Mouse (Mus musculus) adrenal gland, adult (tissue): Measurements from ENCODE around the gene Ruvbl1.

Source experiments
- DNase-seq, 2 experiments: peaks; one replicate each; pipeline ENCODE4 v3.0.0; 2022 to 2023; ENCODE audit warnings: low spot score in 1 of 2; ENCODE audit not compliant: inconsistent age in 2 of 2

The Ruvbl1 gene

GRCm38 (mm10) chr6:88465181-88465920 lies at the start of gene Ruvbl1:
TSS of gene Ruvbl1 (plus strand) at chr6:88465409.
- peak; percentile 93 to 97 for DNase-seq

- no peak for DNase-seq
Measured at GRCm38 (mm10) chr6:88416130-88416758, 49.0 kb upstream of the Ruvbl1 start.

- peak; percentile 21 to 62 for DNase-seq
Measured at GRCm38 (mm10) chr6:88431202-88431601, 34.0 kb upstream of the Ruvbl1 start.

GRCm38 (mm10) chr6:88435609-88436008 lies 29.6 kb upstream of the Ruvbl1 start:
- DNase-seq: no peak

- DNase-seq: no peak
Measured at GRCm38 (mm10) chr6:88439056-88439455, 26.2 kb upstream of the Ruvbl1 start.

GRCm38 (mm10) chr6:88442551-88442950 lies 22.7 kb upstream of the Ruvbl1 start:
- no peak for DNase-seq

GRCm38 (mm10) chr6:88443446-88443845 lies 21.8 kb upstream of the Ruvbl1 start:
- DNase-seq: no peak

- DNase-seq: no peak
Measured at GRCm38 (mm10) chr6:88444076-88444750, 21.0 kb upstream of the Ruvbl1 start.

- DNase-seq: no peak
Measured at GRCm38 (mm10) chr6:88445661-88446060, 19.5 kb upstream of the Ruvbl1 start.

GRCm38 (mm10) chr6:88446063-88447002 lies 18.9 kb upstream of the Ruvbl1 start, which contains the start of gene Eefsec:
TSS of gene Eefsec (minus strand) at chr6:88446539.
- DNase-seq: peak; percentile 85 to 94

- no peak for DNase-seq
Measured at GRCm38 (mm10) chr6:88447454-88447853, 17.8 kb upstream of the Ruvbl1 start.

- DNase-seq: no peak
Measured at GRCm38 (mm10) chr6:88454545-88454944, 10.7 kb upstream of the Ruvbl1 start.

- DNase-seq: no peak
Measured at GRCm38 (mm10) chr6:88469878-88470277, 4.7 kb downstream of the Ruvbl1 start.

GRCm38 (mm10) chr6:88480421-88480820 lies 15.2 kb downstream of the Ruvbl1 start:
- no peak for DNase-seq

GRCm38 (mm10) chr6:88483111-88483510 lies 17.9 kb downstream of the Ruvbl1 start:
- DNase-seq: peak; percentile 33 to 66

GRCm38 (mm10) chr6:88483913-88484312 lies 18.7 kb downstream of the Ruvbl1 start:
- DNase-seq: no peak

GRCm38 (mm10) chr6:88485378-88485777 lies 20.2 kb downstream of the Ruvbl1 start:
- peak; percentile 62 to 79 for DNase-seq

GRCm38 (mm10) chr6:88486893-88487292 lies 21.7 kb downstream of the Ruvbl1 start:
- peak; percentile 59 to 82 for DNase-seq

GRCm38 (mm10) chr6:88489026-88489425 lies 23.8 kb downstream of the Ruvbl1 start:
- no peak for DNase-seq

- DNase-seq: no peak
Measured at GRCm38 (mm10) chr6:88489834-88490233, 24.6 kb downstream of the Ruvbl1 start.
